Comparison of ENCODE assay signal across 9 mouse cellular contexts in genomic region chr3:122474067-122474466, GRCm38 (mm10).
DNase-seq lines count a peak whose midpoint lies in the region; ATAC-seq and TF ChIP-seq lines count a peak whose summit lies in the region.
"Had no signal": no experiment of that assay in that cellular context is flagged by ENCODE, and none has a peak within 500 bp of the region (broad histone marks: within the 10 kb centered on the region; RNA-seq: fewer than 3 reads in every experiment).

No protein-coding gene starts in this region.

- intact Hi-C loops in gastrocnemius, postnatal 14 days (cut with DNase I; ENCODE audit: low total_unique reads): no loop called here

- H3K4me1 ChIP-seq in liver, postnatal 0 days (ENCODE audit: insufficient read depth): peaks cover 14% of the 10 kb centered on the region; the same call in 1 of the 2 replicates
- peaks cover 3% of the 10 kb centered on the region for H3K4me1 ChIP-seq in testis, adult 2 months (ENCODE audit: control insufficient read depth, insufficient read depth, low read length)

- TF ChIP-seq CTCF in liver, postnatal 0 days (IDR thresholded peaks at IDR 0.05; ENCODE audit: low read depth): no peak
- TF ChIP-seq CTCF in testis, adult 2 months (IDR thresholded peaks at IDR 0.05; ENCODE audit: control insufficient read depth, insufficient read depth, insufficient replicate concordance, low read depth, low read length): no peak

- H3K9ac ChIP-seq in liver, postnatal 0 days (replicated peaks): no peak overlapping the region

- TF ChIP-seq EP300 in liver, postnatal 0 days (IDR thresholded peaks at IDR 0.05; ENCODE audit: low read depth): no peak

- peak; percentile 98 for ATAC-seq in common myeloid progenitor, adult 5-6 weeks (replicated peaks; ENCODE audit: low read depth, poor library complexity, severe bottlenecking)
- peak; percentile 75 for ATAC-seq in liver, postnatal 0 days
- ATAC-seq: Patski had no signal

- H3K4me3 ChIP-seq in liver, postnatal 0 days (ENCODE audit: low read depth, low read length): no peak overlapping the region
- no peak overlapping the region for H3K4me3 ChIP-seq in testis, adult 2 months (ENCODE audit: control insufficient read depth, low read depth, low read length)

- H3K27ac ChIP-seq in liver, postnatal 0 days (ENCODE audit: low read depth): 0 out of 2 replicates have a peak overlapping the region, but pooled peaks have one; percentile 1
- peak overlapping the region; percentile 61 for H3K27ac ChIP-seq in testis, adult 2 months (ENCODE audit: control insufficient read depth, insufficient read depth, low read depth, low read length)

- 6% methylated on average over 5 of the region's 5 CpGs for WGBS in liver, postnatal 0 days (ENCODE audit: insufficient replicate concordance)

- no peak for TF ChIP-seq POLR2A in testis, adult 2 months (IDR thresholded peaks at IDR 0.05; ENCODE audit: control insufficient read depth, low read depth, low read length)

- no peaks in the 10 kb centered on the region for H3K9me3 ChIP-seq in liver, postnatal 0 days (ENCODE audit: low read length)

- peak overlapping the region; percentile 7 for H3K4me2 ChIP-seq in liver, postnatal 0 days (ENCODE audit: low read depth, low read length)

- no peaks in the 10 kb centered on the region for H3K27me3 ChIP-seq in liver, postnatal 0 days (ENCODE audit: insufficient read depth, low read length)
- H3K27me3 ChIP-seq in testis, adult 2 months (ENCODE audit: control insufficient read depth, insufficient read depth, low read length): no peaks in the 10 kb centered on the region
- H3K27me3 ChIP-seq: Patski had no signal

- no peaks in the 10 kb centered on the region for H3K36me3 ChIP-seq in liver, postnatal 0 days (replicated peaks; ENCODE audit: insufficient read depth, low read length)
- H3K36me3 ChIP-seq in testis, adult 2 months (ENCODE audit: control insufficient read depth, insufficient read depth, low read length): no peaks in the 10 kb centered on the region

- peak; percentile 37 for DNase-seq in gastrocnemius, postnatal 14 days
- DNase-seq in gastrocnemius, adult 8-10 months (ENCODE audit: low spot score in 2 of 2): no peak
- peak; percentile 79 for DNase-seq in heart, postnatal 4 days
- peak; percentile 58 for DNase-seq in liver, postnatal 0 days
- DNase-seq in cerebellum, adult 9-10 months: no peak
- no peak for DNase-seq in right cerebral cortex, adult 2 months (ENCODE audit: low spot score in 2 of 2)

Comparison
In these comparisons a context has a peak if more than half of its experiments do, and no peak if none do; other contexts are left out.
1. DNase-seq: peak in gastrocnemius, postnatal 14 days (single experiment), heart, postnatal 4 days (single experiment) and liver, postnatal 0 days (single experiment); none in gastrocnemius, adult 8-10 months (0 of 2), cerebellum, adult 9-10 months (single experiment) and right cerebral cortex, adult 2 months (0 of 2).